Comparison of ENCODE assay signal across 23 mouse cellular contexts in the genomic region with DNA sequence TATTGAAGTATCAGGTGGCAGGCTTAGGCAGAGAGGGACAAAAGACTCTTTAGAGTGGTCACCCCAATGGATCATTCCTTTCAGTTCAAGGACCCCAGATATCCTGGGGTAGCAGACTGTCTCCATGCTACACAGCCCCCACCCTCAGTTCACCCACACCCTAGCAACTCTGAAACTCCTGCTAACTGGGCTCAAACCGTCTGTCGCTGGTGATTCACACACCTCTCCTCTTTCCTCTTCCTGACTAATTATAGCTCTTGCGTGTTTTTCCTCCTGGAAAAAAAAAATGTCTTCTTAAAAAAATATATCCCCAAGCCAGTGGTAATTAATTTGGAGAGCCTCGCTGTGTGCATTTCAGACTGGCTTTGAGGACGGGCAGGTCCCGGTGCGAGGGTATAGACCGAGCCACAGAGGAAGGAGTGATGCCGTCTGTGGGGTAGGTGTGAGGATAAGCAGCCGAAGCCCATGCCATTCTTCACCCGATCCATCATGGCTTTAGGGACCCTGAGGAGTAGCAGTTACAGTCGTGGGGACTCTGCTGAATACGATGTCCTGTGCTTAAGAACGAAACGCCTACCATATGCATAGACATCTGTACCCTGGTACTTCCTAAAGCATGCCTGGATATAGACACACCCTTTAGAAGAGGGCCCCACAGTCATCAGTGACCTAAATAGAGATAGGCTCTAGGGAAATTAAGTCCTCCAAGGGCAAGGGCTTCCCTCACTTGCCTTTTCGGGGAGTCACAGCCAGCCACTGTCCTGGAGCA. TPM values are rescaled to one million over a fixed set of nuclear protein-coding genes. Genes with fewer than 3 reads are reported as not detected.
DNase-seq lines count a peak whose midpoint lies in the region; ATAC-seq lines count a peak whose summit lies in the region.
"Had no signal": no experiment of that assay in that cellular context is flagged by ENCODE, and none has a peak within 500 bp of the region (broad histone marks: within the 10 kb centered on the region; RNA-seq: fewer than 3 reads in every experiment).

No protein-coding gene starts in this region.

- WGBS in heart, embryonic 11.5 days (ENCODE audit: insufficient replicate concordance): 71% methylated on average over 16 of the region's 16 CpGs
- WGBS in liver, embryonic 13.5 days (ENCODE audit: insufficient replicate concordance): 72% methylated on average over 16 of the region's 16 CpGs
- WGBS in liver, embryonic 11.5 days: 74% methylated on average over 16 of the region's 16 CpGs
- WGBS in limb, embryonic 10.5 days: 84% methylated on average over 16 of the region's 16 CpGs

- no peak overlapping the region for H3K4me2 ChIP-seq in heart, embryonic 11.5 days
- H3K4me2 ChIP-seq in liver, embryonic 13.5 days: no peak overlapping the region
- no peak overlapping the region for H3K4me2 ChIP-seq in liver, embryonic 11.5 days
- H3K4me2 ChIP-seq: heart, embryonic 13.5 days; hindbrain, embryonic 15.5 days; kidney, embryonic 15.5 days; lung, embryonic 14.5 days; midbrain, embryonic 12.5 days had no signal

- no peak for ATAC-seq in heart, embryonic 11.5 days (replicated peaks; ENCODE audit: insufficient number of reproducible peaks, low FRiP score, low TSS enrichment)
- no peak for ATAC-seq in liver, embryonic 13.5 days (ENCODE audit: low read depth)
- ATAC-seq in liver, embryonic 11.5 days (replicated peaks; ENCODE audit: low FRiP score): no peak
- ATAC-seq: activated CD4-positive, CD25-positive, alpha-beta regulatory T cell, adult 4 months; forebrain, embryonic 16.5 days; intestine, embryonic 16.5 days had no signal

- H3K4me1 ChIP-seq in heart, embryonic 11.5 days (ENCODE audit: control insufficient read depth, insufficient read depth, low read length): peaks cover 45% of the 10 kb centered on the region
- peaks cover 79% of the 10 kb centered on the region for H3K4me1 ChIP-seq in liver, embryonic 13.5 days (replicated peaks)
- H3K4me1 ChIP-seq in liver, embryonic 11.5 days (replicated peaks; ENCODE audit: control insufficient read depth, insufficient read depth, low read length): peaks cover 45% of the 10 kb centered on the region
- peaks cover 75% of the 10 kb centered on the region for H3K4me1 ChIP-seq in limb, embryonic 10.5 days

- no peaks in the 10 kb centered on the region for H3K36me3 ChIP-seq in heart, embryonic 11.5 days (ENCODE audit: control insufficient read depth, insufficient read depth, low read length)
- H3K36me3 ChIP-seq in liver, embryonic 13.5 days: no peaks in the 10 kb centered on the region
- H3K36me3 ChIP-seq in liver, embryonic 11.5 days (ENCODE audit: control insufficient read depth, insufficient read depth, low read length): no peaks in the 10 kb centered on the region
- no peaks in the 10 kb centered on the region for H3K36me3 ChIP-seq in limb, embryonic 10.5 days
- H3K36me3 ChIP-seq: heart, embryonic 13.5 days; hindbrain, embryonic 15.5 days; kidney, embryonic 15.5 days; midbrain, embryonic 12.5 days had no signal

- no peak overlapping the region for H3K4me3 ChIP-seq in heart, embryonic 11.5 days (ENCODE audit: low read depth, low read length)
- H3K4me3 ChIP-seq in liver, embryonic 13.5 days (replicated peaks): no peak overlapping the region
- no peak overlapping the region for H3K4me3 ChIP-seq in liver, embryonic 11.5 days (ENCODE audit: low read depth, low read length)
- no peak overlapping the region for H3K4me3 ChIP-seq in limb, embryonic 10.5 days
- H3K4me3 ChIP-seq: erythroblast, embryonic 14.5 days; heart, embryonic 13.5 days; hindbrain, embryonic 15.5 days; kidney, embryonic 15.5 days; midbrain, embryonic 12.5 days had no signal

- no peak overlapping the region for H3K27ac ChIP-seq in heart, embryonic 11.5 days (ENCODE audit: low read depth, low read length)
- peak overlapping the region; percentile 43 for H3K27ac ChIP-seq in liver, embryonic 13.5 days
- no peak overlapping the region for H3K27ac ChIP-seq in liver, embryonic 11.5 days (ENCODE audit: low read depth, low read length)
- H3K27ac ChIP-seq in limb, embryonic 10.5 days: peak overlapping the region; percentile 25; the same call in 1 of the 2 replicates
- H3K27ac ChIP-seq: heart, embryonic 13.5 days; hindbrain, embryonic 15.5 days; kidney, embryonic 15.5 days; midbrain, embryonic 12.5 days had no signal

- H3K9ac ChIP-seq in heart, embryonic 11.5 days (ENCODE audit: low read depth, low read length): 0 out of 2 replicates have a peak overlapping the region, but pooled peaks have one; percentile 22
- H3K9ac ChIP-seq in liver, embryonic 13.5 days: peak overlapping the region; percentile 36; the same call in 1 of the 2 replicates
- H3K9ac ChIP-seq in liver, embryonic 11.5 days (ENCODE audit: low read depth, low read length): no peak overlapping the region
- H3K9ac ChIP-seq: heart, embryonic 13.5 days; hindbrain, embryonic 15.5 days; kidney, embryonic 15.5 days; lung, embryonic 14.5 days; midbrain, embryonic 12.5 days had no signal

- no peak for DNase-seq in heart, adult 18-20 months
- DNase-seq in liver, embryonic 13.5 days: no peak
- DNase-seq in liver, embryonic 11.5 days (ENCODE audit: low spot score): no peak
- no peak for DNase-seq in limb, embryonic 10.5 days (ENCODE audit: low spot score)
- peak; percentile 57 to 75 for DNase-seq in right cerebral cortex, postnatal 10 days (ENCODE audit: low spot score in 2 of 2)
- DNase-seq in lung, adult 18-20 months: no peak
- DNase-seq: adrenal gland, postnatal 14 days; B cell, adult 2 months; cerebellum, adult 18-20 months; cerebellum, postnatal 36 days; gastrocnemius, postnatal 36 days; heart, postnatal 36 days; lung, embryonic 14.5 days; lung, postnatal 4 days had no signal

- H3K9me3 ChIP-seq in heart, embryonic 11.5 days (replicated peaks; ENCODE audit: control insufficient read depth, low read length): no peaks in the 10 kb centered on the region
- no peaks in the 10 kb centered on the region for H3K9me3 ChIP-seq in liver, embryonic 13.5 days (replicated peaks)
- no peaks in the 10 kb centered on the region for H3K9me3 ChIP-seq in liver, embryonic 11.5 days (ENCODE audit: control insufficient read depth, low read length)
- H3K9me3 ChIP-seq in limb, embryonic 10.5 days (replicated peaks): no peaks in the 10 kb centered on the region
- H3K9me3 ChIP-seq: heart, embryonic 13.5 days; hindbrain, embryonic 15.5 days; kidney, embryonic 15.5 days; midbrain, embryonic 12.5 days had no signal

- no peaks in the 10 kb centered on the region for H3K27me3 ChIP-seq in heart, embryonic 11.5 days (ENCODE audit: control insufficient read depth, insufficient read depth, low read length)
- no peaks in the 10 kb centered on the region for H3K27me3 ChIP-seq in liver, embryonic 13.5 days
- H3K27me3 ChIP-seq in liver, embryonic 11.5 days (replicated peaks; ENCODE audit: control insufficient read depth, insufficient read depth, low read length): no peaks in the 10 kb centered on the region; the same call in 1 of the 2 replicates
- H3K27me3 ChIP-seq in limb, embryonic 10.5 days (ENCODE audit: low read depth, poor library complexity, severe bottlenecking): no peaks in the 10 kb centered on the region
- H3K27me3 ChIP-seq: heart, embryonic 13.5 days; hindbrain, embryonic 15.5 days; kidney, embryonic 15.5 days; midbrain, embryonic 12.5 days had no signal

RNA-seq across cellular contexts. Expression of a gene that starts 26.5 kb away (rescaled TPM):
- 695 and 851 TPM in 2 replicates for polyA plus RNA-seq in heart, embryonic 11.5 days (2014; fragmentation: Nextera tagmentation; extraction: Ambion mirVana)
- 100 to 1,000 TPM; 272 to 273 TPM for total RNA-seq in heart, adult 18-20 months (2021)
- polyA plus RNA-seq in liver, embryonic 13.5 days (2015; fragmentation: Nextera tagmentation; extraction: Ambion mirVana): 772 and 835 TPM in 2 replicates
- 1,192 and 1,256 TPM in 2 replicates for polyA plus RNA-seq in liver, embryonic 11.5 days (2014; fragmentation: Nextera tagmentation; extraction: Ambion mirVana)
- 1,033 and 1,267 TPM in 2 replicates for polyA plus RNA-seq in limb, embryonic 10.5 days (2016; fragmentation: Nextera tagmentation; extraction: Ambion mirVana)

RNA-seq across cellular contexts. Expression of a gene that starts 34.4 kb away (rescaled TPM):
- polyA plus RNA-seq in heart, embryonic 11.5 days (2014; fragmentation: Nextera tagmentation; extraction: Ambion mirVana): 19.8 and 22.0 TPM in 2 replicates
- 10 to 100 TPM; 45.5 to 46.2 TPM for total RNA-seq in heart, adult 18-20 months (2021)
- 3.8 and 4.1 TPM in 2 replicates for polyA plus RNA-seq in liver, embryonic 13.5 days (2015; fragmentation: Nextera tagmentation; extraction: Ambion mirVana)
- 17.8 and 18.1 TPM in 2 replicates for polyA plus RNA-seq in liver, embryonic 11.5 days (2014; fragmentation: Nextera tagmentation; extraction: Ambion mirVana)
- polyA plus RNA-seq in limb, embryonic 10.5 days (2016; fragmentation: Nextera tagmentation; extraction: Ambion mirVana): 43.1 and 44.9 TPM in 2 replicates

RNA-seq across cellular contexts. Expression of a gene that starts 35.3 kb away (rescaled TPM):
- polyA plus RNA-seq in heart, embryonic 11.5 days (2014; fragmentation: Nextera tagmentation; extraction: Ambion mirVana): 23.2 and 27.7 TPM in 2 replicates
- total RNA-seq in heart, adult 18-20 months (2021): 10 to 100 TPM; 26.1 to 26.8 TPM
- polyA plus RNA-seq in liver, embryonic 13.5 days (2015; fragmentation: Nextera tagmentation; extraction: Ambion mirVana): 31.2 and 32.2 TPM in 2 replicates
- polyA plus RNA-seq in liver, embryonic 11.5 days (2014; fragmentation: Nextera tagmentation; extraction: Ambion mirVana): 51.1 and 52.3 TPM in 2 replicates
- polyA plus RNA-seq in limb, embryonic 10.5 days (2016; fragmentation: Nextera tagmentation; extraction: Ambion mirVana): 49.4 and 52.8 TPM in 2 replicates

RNA-seq across cellular contexts. Expression of a gene that starts 44.5 kb away (rescaled TPM):
- 4.7 and 5.0 TPM in 2 replicates for polyA plus RNA-seq in heart, embryonic 11.5 days (2014; fragmentation: Nextera tagmentation; extraction: Ambion mirVana)
- total RNA-seq in heart, adult 18-20 months (2021): 1 to 10 TPM; 8.5 to 8.6 TPM
- 16.7 and 18.2 TPM in 2 replicates for polyA plus RNA-seq in liver, embryonic 13.5 days (2015; fragmentation: Nextera tagmentation; extraction: Ambion mirVana)
- 19.5 and 19.7 TPM in 2 replicates for polyA plus RNA-seq in liver, embryonic 11.5 days (2014; fragmentation: Nextera tagmentation; extraction: Ambion mirVana)
- 5.9 and 7.6 TPM in 2 replicates for polyA plus RNA-seq in limb, embryonic 10.5 days (2016; fragmentation: Nextera tagmentation; extraction: Ambion mirVana)
- polyA plus RNA-seq: erythroblast, embryonic 14.5 days had no signal

RNA-seq across cellular contexts. Expression of a gene that starts 44.7 kb away (rescaled TPM):
- 41.2 and 41.9 TPM in 2 replicates for polyA plus RNA-seq in heart, embryonic 11.5 days (2014; fragmentation: Nextera tagmentation; extraction: Ambion mirVana)
- total RNA-seq in heart, adult 18-20 months (2021): 10 to 100 TPM; 19.0 to 19.6 TPM
- polyA plus RNA-seq in liver, embryonic 13.5 days (2015; fragmentation: Nextera tagmentation; extraction: Ambion mirVana): 24.4 and 26.3 TPM in 2 replicates
- polyA plus RNA-seq in liver, embryonic 11.5 days (2014; fragmentation: Nextera tagmentation; extraction: Ambion mirVana): 53.6 and 54.0 TPM in 2 replicates
- polyA plus RNA-seq in limb, embryonic 10.5 days (2016; fragmentation: Nextera tagmentation; extraction: Ambion mirVana): 45.0 and 46.9 TPM in 2 replicates

Comparison
In these comparisons a context has a peak if more than half of its experiments do, and no peak if none do; other contexts are left out.
1. H3K27ac ChIP-seq: peak in liver, embryonic 13.5 days (single experiment) and limb, embryonic 10.5 days (single experiment); none in heart, embryonic 11.5 days (single experiment) and liver, embryonic 11.5 days (single experiment).
2. DNase-seq: peak in right cerebral cortex, postnatal 10 days (2 of 2); none in heart, adult 18-20 months (0 of 2), liver, embryonic 13.5 days (single experiment), liver, embryonic 11.5 days (single experiment), limb, embryonic 10.5 days (single experiment) and lung, adult 18-20 months (0 of 2).